Mouse (Mus musculus) liver, embryonic 18 days (tissue): ENCODE results near the gene Col2a1. TPM values are rescaled to one million over a fixed set of nuclear protein-coding genes. Genes with fewer than 3 reads are reported as not detected.

Experiments used
- polyA plus RNA-seq: library from polyadenylated mRNA; depleted of rRNA; stranded (reverse); fragments of >200 nt; gene quantifications from 2 replicates; pipeline ENCODE4 v1.2.3, GENCODE M21; 2012; rRNA removed

Gene Col2a1
- polyA plus RNA-seq: 0.03 and 0.08 TPM in 2 replicates

GRCm38 (mm10) chr15:98003822-98004739 is at the start of gene Col2a1:
Gene Col2a1 (minus strand): TSS chr15:98004695.

GRCm38 (mm10) chr15:97963989-97964835 is 40.3 kb downstream of the Col2a1 start, which contains the start of gene Tmem106c:
Gene Tmem106c (plus strand): TSS chr15:97964200.

Other genes with a start within 250 kb of the Col2a1 start
- gene Rapgef3, start 236.7 kb downstream of the Col2a1 start, polyA plus RNA-seq: 3.1 and 3.4 TPM in 2 replicates
- 29.3 and 30.8 TPM in 2 replicates for gene Slc48a1, start 226.2 kb downstream of the Col2a1 start, polyA plus RNA-seq
- gene Hdac7, start 160.2 kb downstream of the Col2a1 start, polyA plus RNA-seq: 8.7 and 10.5 TPM in 2 replicates
- gene Vdr, start 94.1 kb downstream of the Col2a1 start, polyA plus RNA-seq: 0.05 and 0.14 TPM in 2 replicates
- gene Tmem106c, start 40.5 kb downstream of the Col2a1 start, polyA plus RNA-seq: 15.7 and 16.1 TPM in 2 replicates
- gene Pfkm, start 87.9 kb upstream of the Col2a1 start, polyA plus RNA-seq: 13.9 and 15.7 TPM in 2 replicates
- gene Senp1, start 89.0 kb upstream of the Col2a1 start, polyA plus RNA-seq: 6.4 and 7.5 TPM in 2 replicates
- gene Asb8, start 160.9 kb upstream of the Col2a1 start, polyA plus RNA-seq: 21.9 and 23.1 TPM in 2 replicates
- gene Ccdc184, start 162.5 kb upstream of the Col2a1 start, polyA plus RNA-seq: not detected in 2 replicates
- not detected in 2 replicates for gene Olfr288, start 190.8 kb upstream of the Col2a1 start, polyA plus RNA-seq
- not detected in 2 replicates for gene Gm44579, start 216.3 kb upstream of the Col2a1 start, polyA plus RNA-seq
- not detected in 2 replicates for gene Olfr287, start 216.4 kb upstream of the Col2a1 start, polyA plus RNA-seq
- gene Olfr286, start 229.8 kb upstream of the Col2a1 start, polyA plus RNA-seq: not detected in 2 replicates